Mouse (Mus musculus) right cerebral cortex, postnatal 4 days (tissue): ENCODE measurements around the gene Donson.

Experiments used
- DNase-seq: peaks from one replicate; pipeline ENCODE4 v3.0.0-alpha.2; 2022

Gene Donson

DNA sequence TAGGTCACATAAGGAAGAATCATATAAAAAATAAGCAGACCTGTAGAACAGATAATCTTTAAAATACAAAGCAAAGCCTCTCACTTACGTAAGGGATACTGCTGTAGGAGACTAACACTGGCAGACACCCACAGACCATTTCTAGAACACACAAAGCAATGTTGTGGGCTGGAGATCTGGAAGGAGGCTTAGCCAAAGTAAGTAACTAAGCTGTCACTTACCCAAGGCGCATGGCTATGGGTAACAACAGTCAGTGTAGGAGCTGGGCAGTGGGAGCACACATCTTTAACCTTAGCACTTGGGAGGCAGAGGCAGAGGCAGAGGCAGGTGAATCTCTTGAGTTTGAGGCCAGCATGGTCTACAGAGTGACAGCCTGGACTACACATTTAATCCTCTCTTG lies 48.9 kb downstream of the Donson start:
- DNase-seq: no peak

DNA sequence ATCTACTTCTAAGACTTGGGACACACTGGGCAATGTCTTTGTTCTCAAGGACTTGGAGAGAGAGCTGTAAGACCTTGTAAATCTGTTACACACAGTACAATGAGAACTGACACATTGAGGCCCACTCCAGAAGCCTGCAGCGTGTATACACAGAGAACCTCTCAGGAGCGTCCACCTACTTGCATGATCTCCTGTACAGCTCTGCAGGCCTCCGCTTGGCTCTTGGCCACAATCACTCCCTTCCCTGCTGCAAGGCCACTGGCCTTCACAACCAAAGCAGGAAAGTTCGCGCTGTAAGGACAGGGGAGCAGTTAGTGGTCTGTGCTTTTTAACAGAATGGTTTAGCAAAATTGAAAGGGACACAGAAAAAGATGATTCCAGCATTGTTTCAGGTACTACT lies 49.4 kb downstream of the Donson start:
- DNase-seq: no peak

DNA sequence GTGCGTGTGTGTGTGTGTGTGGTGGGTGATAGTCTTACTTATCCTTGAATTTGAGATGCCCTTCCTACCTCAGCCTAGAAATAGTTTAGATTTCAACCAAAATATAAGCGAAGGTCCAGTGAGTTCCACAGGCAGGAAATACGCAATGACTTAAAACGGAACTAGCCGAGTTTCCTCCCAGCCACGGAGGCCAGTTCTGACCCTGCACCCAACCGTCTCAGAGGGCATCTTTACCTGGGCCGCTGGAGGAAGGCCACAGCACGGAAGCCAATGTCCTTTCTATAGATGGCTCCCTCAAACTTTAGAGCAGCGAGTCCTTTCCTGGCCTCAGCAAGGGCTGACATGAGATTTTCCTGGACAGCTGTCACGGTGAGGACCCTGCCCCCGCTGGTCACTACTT lies 54.9 kb downstream of the Donson start:
- no peak for DNase-seq

DNA sequence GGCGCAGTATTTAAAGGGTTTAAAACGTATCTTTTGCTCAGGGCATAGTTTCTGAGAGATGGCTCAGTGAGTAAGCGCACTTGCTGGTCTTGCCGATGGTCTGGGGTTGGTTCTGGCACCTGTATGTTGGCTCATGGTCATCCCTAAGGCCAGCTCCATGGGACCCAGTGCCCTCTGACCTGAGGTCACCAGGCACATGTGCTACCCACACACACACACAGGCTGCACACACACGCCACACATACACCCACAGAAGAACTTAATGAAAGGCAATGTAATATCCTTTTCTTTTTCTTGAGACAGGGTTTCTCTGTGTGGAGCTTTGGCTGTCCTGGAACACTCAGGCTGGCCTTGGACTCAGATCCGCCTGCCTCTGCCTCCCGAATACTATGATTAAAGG lies 55.6 kb downstream of the Donson start:
- no peak for DNase-seq

DNA sequence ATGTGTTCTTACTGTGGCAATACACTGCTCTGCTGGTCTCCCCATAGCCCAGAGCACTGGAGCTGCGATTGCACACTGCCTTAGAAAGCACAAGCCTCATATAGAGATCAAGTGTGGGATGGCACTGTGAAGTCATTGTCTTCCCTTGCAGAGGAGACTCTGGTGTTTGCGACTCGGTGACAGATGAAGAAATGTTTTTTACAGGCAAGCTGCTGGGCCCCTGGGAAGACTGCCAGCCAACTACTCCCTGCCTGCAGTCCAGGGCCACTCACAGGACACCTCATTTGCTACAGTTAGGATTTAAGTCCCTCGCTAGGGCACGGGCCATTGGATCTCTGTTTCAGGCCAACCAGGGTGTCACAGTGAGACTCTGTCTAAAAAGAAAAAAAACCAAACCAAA lies 56.1 kb downstream of the Donson start:
- no peak for DNase-seq

DNA sequence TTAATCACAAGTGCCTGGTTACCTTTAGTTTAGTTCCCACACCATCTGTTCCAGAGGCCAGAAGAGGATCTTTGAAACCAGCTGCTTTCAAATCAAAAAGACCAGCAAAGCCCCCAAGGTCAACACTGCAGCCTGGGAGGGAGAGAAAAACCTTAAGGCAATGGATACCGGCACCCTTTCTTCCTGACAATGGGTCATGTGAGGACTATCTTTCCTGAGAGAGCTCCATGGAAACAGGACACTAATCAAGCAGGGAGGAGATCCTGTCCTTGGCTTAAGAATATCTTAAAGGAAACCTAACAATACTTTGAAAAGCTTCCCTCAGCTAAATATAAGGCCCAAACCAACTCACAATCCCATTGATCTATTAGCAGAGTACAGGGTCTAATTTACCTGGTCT lies 58.0 kb downstream of the Donson start:
- DNase-seq: no peak

DNA sequence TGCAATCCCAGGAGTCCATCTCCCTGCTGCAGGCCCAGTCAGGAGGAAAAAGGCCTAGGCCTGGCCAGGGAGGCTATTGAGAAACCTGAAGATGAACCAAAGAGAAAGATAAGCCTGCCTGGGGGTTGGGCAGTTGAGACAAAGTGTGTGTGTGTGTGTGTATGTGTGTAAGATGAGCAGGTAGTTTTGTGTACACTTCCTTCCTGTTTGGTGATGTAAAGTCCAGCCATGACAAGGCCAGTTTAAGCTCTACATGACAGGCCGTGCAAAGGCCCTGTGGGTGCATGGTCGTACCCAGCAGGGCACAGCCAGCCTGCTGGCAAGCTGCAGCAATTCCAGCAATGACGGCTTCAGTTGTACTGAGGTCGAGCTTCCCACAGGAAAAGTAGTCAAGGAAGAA lies 58.8 kb downstream of the Donson start:
- DNase-seq: no peak

DNA sequence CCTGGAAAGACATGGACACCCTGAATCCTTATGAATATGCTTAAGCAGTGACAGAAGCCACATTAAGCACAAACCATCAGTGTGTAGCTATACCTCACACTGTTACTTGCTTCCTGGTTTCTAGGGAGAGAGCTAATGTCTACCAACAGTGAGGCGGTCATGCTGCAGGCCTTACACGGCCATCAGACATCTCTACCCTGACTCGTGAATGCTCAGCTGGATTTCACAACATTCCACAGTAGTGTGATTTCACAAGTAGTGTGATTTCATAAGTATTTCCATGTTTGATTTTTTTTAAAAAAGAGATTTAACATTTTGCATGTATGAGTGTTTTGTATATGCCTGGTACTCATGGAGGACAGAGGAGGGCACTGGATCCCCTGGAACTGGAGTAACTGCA lies 59.9 kb downstream of the Donson start:
- no peak for DNase-seq

DNA sequence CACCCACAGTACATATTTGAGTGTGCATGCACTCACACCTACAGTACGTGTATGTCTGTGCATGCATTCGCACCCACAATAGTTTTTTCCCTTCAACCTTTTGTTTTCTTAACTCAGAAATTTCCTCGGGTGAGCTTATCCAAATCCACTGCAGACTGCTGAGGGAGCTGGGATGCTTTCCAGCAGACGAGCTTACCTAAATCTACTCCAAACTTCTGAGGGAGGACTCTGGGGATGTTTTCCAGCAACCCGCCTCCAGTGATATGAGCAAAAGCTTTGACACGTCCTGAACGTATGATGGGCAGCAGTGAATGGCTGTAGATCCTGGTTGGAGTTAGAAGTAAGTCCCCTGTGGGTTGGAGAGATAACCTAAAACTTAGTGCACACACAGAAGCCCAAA lies 60.7 kb downstream of the Donson start:
- DNase-seq: no peak
